Mouse (Mus musculus) embryonic fibroblast, embryonic 13.5 days (primary cell): ENCODE results near the gene 1700030J22Rik. TPM values are rescaled to one million over a fixed set of nuclear protein-coding genes. Genes with fewer than 3 reads are reported as not detected.

Experiments used
- H3K27ac ChIP-seq: 2 replicates; pipeline ENCODE4 v1.5.1; 2012; ENCODE audit warnings: low read length, control low read depth, inconsistent platforms; ENCODE audit not compliant: insufficient read depth
- H3K4me1 ChIP-seq: 2 replicates; pipeline ENCODE4 v1.6.1; 2011; ENCODE audit warnings: low read length; ENCODE audit not compliant: control insufficient read depth, insufficient read depth
- H3K4me3 ChIP-seq: 2 replicates; pipeline ENCODE4 v1.5.1; 2011; ENCODE audit warnings: mild to moderate bottlenecking, control low read depth, low read length; ENCODE audit not compliant: insufficient read depth
- CTCF ChIP-seq: IDR thresholded peaks from 2 replicates; pipeline ENCODE4 v1.5.1; 2011; ENCODE audit warnings: mild to moderate bottlenecking, control low read depth, low read length, moderate library complexity, borderline replicate concordance; ENCODE audit not compliant: insufficient read depth
- POLR2A ChIP-seq: IDR thresholded peaks from 2 replicates; pipeline ENCODE4 v1.6.1; 2011; ENCODE audit warnings: low read depth, mild to moderate bottlenecking, control low read depth, low read length, moderate library complexity
- polyA plus RNA-seq: library from polyadenylated mRNA; stranded (reverse); fragments of >200 nt; gene quantifications from 2 replicates; pipeline ENCODE4 v1.2.4, GENCODE M21; 2011; ENCODE audit warnings: low read depth; ENCODE audit not compliant: missing spikeins, insufficient read length

The 1700030J22Rik gene
- polyA plus RNA-seq, result 0.61 and 0.97 TPM in 2 replicates

DNA sequence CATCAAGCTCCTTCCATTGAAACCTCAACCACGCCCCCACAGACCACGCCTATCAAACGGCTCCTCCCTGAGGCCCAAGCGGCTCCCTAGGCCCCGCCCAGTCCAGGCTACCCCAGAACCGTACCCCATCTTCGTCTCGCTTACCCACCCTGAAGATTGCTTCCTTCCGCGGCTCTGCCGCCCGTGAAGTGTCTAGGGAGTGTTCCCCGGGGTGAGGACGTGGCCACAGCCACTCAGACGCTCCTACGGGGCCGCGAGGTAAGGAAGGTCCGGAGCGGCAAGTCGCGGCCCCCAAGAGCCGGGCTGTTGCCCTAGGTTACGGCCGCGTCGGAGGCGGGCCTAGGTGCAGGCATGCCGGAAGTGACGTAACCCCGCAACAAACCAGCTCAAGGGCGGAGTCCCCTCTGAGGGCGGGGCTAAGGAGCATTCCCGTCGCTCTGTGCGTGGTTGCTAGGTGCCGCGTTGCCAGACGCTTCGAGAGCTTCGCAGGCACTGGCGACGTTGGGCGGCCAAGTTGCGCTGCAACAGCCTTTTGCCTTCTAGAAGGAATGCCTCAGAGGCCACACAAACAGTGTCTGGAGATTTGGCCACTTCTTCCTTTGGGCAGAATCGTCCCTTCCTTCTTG is at the start of gene 1700030J22Rik:
Gene 1700030J22Rik, minus strand, starts transcription at position 329 of the 626 bp plus-strand sequence.
- Histone ChIP-seq H3K4me1 (peaks cover 2% of the 10 kb centered on the region; the same call in 1 of the 2 replicates), H3K4me3 (peak within 1 kb of the TSS; percentile 86), H3K27ac (no peak within 1 kb of the TSS)
- no peak for TF ChIP-seq CTCF
- no peak for TF ChIP-seq POLR2A

DNA sequence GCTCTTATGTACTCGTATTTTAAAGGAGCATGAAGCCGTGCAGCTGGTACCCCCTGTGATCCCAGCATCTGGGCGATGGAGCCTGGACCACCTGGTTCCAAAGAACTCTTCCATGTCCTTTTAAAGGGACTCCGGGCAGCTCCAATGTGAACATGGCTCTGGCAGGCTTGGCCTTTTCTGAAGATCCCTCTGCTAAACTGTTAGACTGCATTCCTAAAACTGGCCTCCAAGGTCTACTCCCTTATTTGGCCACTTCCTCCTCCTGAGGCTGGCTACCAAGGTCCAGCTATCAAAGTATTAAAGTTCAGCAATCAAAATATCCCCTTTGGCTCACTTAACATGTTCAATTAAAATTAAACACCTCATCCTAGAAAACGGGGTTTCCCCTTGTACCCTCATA is 48.8 kb upstream of the 1700030J22Rik start:
- no peak overlapping the region for H3K27ac ChIP-seq
- no peaks in the 10 kb centered on the region for H3K4me1 ChIP-seq
- TF ChIP-seq CTCF (no peak), POLR2A (no peak)

DNA sequence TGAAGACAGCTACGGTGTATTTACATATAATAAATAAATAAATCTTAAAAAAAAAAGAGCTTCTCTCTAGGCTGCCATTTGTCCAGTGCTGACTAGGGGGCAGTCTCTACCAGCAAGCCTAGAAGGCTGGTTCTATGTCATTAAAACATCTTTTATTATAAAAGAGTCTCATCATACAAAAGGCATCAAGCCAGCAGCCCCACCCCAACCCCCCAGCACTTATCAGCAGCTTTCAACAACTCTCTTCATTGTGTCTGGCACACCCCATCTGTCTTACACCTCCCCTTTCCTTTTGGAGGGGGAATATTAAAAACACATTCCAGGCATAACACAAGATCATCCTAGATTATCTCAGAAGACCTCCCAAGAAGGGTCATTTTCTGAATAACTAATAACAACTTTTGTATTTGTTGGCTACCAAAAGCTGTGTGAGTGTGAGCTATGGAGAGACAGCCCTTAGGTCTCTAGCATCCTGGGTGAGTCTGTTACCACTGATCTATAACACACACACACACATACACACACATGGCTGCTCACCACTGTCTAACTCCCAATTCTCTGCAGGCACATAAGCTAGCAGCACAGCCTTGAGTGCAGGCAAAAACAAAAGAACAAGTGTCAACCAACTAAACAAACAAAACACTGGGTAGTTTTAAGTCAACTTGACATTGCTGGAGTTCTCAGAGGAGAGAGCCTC is 43.7 kb upstream of the 1700030J22Rik start:
- no peaks in the 10 kb centered on the region for H3K4me1 ChIP-seq
- no peak for TF ChIP-seq CTCF
- H3K27ac ChIP-seq, result no peak overlapping the region
- H3K4me3 ChIP-seq, result no peak overlapping the region

More for the DNA sequence above, 48.8 kb upstream of the 1700030J22Rik start:
- H3K4me3 ChIP-seq, result no peak overlapping the region

DNA sequence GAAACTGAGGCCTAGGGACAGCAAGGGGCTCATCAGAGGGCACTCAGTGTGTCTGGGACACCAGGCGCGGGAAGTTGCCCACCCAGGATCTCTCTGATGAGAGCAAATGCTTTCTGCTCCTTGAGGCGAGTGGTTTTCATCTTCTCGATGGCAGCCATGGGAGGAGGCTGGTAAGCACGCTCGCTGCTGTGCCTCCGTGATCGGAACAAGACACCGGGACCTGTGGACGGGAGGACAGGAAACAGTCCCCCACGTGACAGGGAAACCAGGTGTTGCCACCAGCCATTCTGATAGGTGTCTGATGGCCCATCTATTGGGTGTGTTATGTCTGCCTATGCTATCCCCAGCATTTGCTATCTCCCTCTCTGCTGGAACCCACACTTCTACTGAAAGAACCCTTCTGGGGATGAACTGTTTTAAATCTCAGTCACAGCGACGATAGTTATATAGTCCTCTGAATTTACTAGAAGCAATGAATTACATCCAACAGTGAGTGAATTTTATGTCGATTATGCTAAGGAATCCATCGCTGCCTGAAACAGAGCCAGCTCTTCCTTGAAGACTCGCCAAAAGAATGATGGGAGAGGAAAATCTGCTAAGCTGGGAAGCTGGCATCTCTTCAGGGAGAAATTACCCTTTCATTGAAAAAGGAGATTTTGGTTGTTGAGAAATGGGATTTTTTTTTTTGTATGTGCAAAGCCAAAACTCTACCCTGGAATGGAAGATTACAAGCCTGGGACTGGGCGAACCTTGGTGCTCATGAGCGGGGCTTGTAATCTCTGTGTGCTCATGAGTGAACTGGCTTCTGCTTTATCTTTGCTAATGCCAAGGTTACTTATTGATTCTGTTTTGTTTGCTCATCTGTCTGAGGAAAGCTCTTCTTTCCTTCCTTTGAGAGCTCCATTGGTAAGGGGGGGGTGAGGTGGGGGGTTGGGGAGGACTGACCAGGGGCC is 40.8 kb upstream of the 1700030J22Rik start:
- H3K27ac ChIP-seq, result no peak overlapping the region
- H3K4me3 ChIP-seq, result no peak overlapping the region
- no peaks in the 10 kb centered on the region for H3K4me1 ChIP-seq

DNA sequence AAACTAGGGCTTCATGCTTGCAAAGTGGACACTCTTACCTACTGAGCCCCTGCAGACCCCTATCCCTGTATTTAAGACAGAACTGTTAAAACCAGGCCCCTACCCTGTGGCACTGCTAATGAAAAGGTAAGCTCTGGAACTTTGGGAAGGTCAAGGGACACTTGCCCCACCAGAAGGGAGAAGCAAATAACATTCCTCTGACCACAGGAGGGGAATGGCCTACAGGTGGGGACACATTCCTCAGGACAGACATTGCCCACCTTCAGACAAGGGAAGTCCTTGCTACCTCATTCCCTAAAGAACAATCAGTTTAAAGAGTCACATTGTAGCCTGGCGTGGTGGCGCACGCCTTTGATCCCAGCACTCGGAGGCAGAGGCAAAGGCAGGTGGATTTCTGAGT is 39.1 kb upstream of the 1700030J22Rik start:
- H3K4me3 ChIP-seq, result no peak overlapping the region
- H3K27ac ChIP-seq, result no peak overlapping the region
- TF ChIP-seq CTCF (no peak), POLR2A (no peak)
- H3K4me1 ChIP-seq, result no peaks in the 10 kb centered on the region

More for the DNA sequence above, 40.8 kb upstream of the 1700030J22Rik start:
- TF ChIP-seq POLR2A (no peak), CTCF (no peak)

DNA sequence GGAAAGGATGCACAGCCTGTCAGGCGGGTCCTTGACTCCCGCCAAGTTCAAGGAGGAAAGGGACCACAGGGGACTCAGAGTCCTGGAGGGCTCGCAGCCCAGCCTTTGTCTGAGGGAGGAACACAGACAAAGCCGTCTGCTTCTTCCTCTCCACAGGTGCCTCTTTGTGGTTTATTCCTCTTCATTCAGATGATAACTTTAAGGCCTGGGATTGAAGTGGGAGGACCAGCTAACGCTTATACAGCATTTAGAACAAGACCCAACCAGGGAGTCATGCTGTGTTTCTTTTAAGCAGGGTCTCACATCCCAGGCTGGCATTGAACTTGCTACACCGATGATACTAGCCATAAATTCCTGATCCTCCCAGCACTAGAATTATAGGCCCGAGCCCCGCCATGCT is 38.2 kb upstream of the 1700030J22Rik start:
- Histone ChIP-seq H3K27ac (no peak overlapping the region), H3K4me3 (no peak overlapping the region), H3K4me1 (no peaks in the 10 kb centered on the region)
- no peak for TF ChIP-seq CTCF
- no peak for TF ChIP-seq POLR2A

DNA sequence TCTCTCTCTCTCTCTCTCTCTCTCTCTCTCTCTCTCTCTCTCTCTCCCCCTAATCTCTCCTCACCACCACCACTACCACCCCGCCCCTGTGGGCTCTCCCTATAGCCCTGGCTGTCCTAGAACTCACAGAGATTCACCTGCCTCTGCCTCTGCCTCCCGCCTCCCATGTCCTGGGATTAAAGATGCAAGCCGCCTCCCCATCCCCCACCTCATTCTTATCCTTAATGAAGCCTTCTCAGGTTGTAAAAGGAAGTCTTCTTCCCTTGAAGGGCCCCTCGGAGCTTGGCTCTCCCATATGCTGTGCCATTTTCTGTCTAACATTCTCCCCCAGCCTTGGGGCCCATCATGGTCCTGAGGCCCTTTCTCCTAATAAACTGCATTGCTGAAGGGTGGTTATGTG is 36.9 kb upstream of the 1700030J22Rik start:
- Histone ChIP-seq H3K4me3 (no peak overlapping the region), H3K4me1 (no peaks in the 10 kb centered on the region), H3K27ac (no peak overlapping the region)
- no peak for TF ChIP-seq POLR2A
- TF ChIP-seq CTCF, result no peak

DNA sequence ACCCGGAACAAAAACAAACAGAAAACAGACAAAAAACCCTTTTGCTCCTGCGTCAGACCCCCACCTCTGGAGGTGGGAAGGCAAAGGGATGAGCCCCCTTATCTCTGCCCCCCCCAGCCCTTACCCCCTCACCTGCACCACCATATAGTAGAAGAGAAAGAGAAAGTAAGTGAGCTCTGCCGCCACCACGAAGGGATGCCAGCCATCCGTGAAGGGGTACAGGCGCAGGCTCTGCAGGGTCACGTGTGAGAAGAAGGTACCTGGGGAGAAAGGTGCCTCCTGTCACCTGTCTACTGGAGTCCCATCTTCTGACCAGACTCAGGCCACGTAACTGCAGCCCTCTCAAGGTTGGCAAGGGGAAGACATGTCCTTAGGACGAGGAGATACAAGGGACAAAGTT is 32.6 kb upstream of the 1700030J22Rik start:
- no peak for TF ChIP-seq CTCF
- Histone ChIP-seq H3K4me3 (no peak overlapping the region), H3K4me1 (no peaks in the 10 kb centered on the region), H3K27ac (no peak overlapping the region)

DNA sequence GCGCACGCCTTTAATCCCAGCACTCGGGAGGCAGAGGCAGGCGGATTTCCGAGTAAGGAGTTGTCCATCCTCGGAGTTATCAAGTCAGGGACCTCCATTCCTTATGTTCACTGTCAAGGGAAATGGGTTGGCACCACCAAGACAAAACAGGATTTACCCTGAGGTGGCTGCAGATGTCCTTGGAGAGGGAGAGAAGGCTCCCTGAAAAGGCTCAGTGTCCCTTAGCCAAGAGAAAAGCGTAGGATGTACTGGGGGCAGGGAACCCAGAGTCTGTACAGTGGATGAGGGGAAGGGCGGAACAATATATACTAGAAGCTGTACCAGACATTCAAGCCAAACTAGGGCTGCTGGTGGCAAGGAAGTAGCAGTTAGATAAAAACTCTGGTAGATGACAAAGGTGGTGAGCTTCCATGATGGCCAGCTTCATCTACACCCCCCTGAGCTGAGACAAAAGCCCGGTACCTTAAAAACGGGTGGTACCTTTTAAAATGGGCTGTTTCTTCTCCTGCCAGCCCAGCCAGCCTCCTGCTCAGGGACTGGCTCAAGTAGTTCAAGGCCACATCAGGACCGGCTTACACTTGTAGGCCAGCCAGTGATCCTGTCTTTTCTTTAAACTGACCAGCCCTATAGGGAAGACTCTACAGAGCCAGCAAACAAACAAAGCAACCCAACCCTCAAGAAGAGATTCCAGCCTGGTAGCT is 15.4 kb upstream of the 1700030J22Rik start:
- TF ChIP-seq CTCF, result no peak
- no peak for TF ChIP-seq POLR2A
- H3K27ac ChIP-seq, result peak overlapping the region; percentile 41; the same call in 1 of the 2 replicates
- H3K4me3 ChIP-seq, result no peak overlapping the region; the same call in 1 of the 2 replicates
- H3K4me1 ChIP-seq, result peaks cover 3% of the 10 kb centered on the region; the same call in 1 of the 2 replicates
